Mouse (Mus musculus): ENCODE data around the gene Celsr2.

The Celsr2 gene

GRCm38 (mm10) chr3:108401692-108402527 lies 13.4 kb downstream of the Celsr2 start:
- ChIA-PET CTCF (interaction anchor here (0.5 to 2.4 kb wide), 45 partner anchors 9 to 370 kb away, joined by 3 to 14 read pairs (median 4); partner anchors contain the start of genes Sars (in 3 of the 4), Tmem167b (in 3 of the 4), Psrc1 (in 2 of the 4) and Celsr2 (in 1 of the 4)), POLR2A (interaction anchor here (0.6 to 3.1 kb wide), 25 partner anchors 9 to 320 kb away, joined by 3 to 10 read pairs (median 3); partner anchors contain the start of genes Psrc1 (in 3 of the 4), Sars (in 3 of the 4), Celsr2 (in 1 of the 4) and Gpsm2 (in 1 of the 4))

DNA sequence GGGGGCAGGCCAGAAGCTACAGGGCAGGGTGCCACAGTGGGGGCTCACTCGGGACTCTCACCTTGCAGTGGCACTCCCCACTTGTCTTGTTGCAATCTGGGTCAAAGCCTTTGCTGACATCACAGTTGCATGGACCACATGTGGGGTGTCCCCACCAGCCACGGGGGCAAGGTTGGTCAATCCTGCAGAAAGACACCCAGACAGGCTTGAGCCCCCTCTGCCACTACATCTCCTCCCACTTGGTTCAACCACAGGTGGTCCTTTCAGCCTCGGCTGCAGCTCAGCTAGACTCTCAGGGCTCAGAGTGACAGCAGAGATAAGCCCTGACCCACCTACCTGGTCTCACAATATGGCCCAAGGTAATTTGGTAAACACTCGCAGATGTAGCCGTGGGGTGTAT lies 14.9 kb downstream of the Celsr2 start:
- CTCF ChIA-PET = interaction anchor here in 2 of 4 experiments (0.6 to 2.4 kb wide), 7 partner anchors 8 to 236 kb away, joined by 3 to 14 read pairs (median 8); partner anchors contain the start of gene Psrc1 (in 1 of the 2)

DNA sequence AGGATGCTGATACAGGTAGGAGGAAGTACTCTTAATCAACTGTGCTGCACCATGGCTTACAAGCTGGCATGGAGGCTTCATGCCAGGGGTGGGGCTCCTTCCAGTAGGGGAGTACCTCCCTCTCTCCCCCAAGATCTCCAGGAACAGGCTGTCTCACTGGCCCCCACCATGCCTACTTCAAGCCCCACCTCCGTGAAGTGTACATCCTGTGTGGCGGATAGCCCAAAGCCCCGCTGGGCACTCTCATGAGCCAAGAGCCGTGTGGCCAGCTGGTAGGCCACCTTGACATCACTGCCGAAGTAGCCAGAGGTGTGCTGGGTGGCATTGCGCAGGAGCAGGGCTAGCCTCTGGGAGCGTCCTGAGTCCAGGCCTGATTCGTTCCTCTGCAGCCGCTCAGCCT lies 17.1 kb downstream of the Celsr2 start:
- CTCF ChIA-PET = interaction anchor here in 2 of 4 experiments (1.0 to 1.5 kb wide), 2 partner anchors 9 to 116 kb away, joined by 4 to 7 read pairs; no protein-coding TSS in a partner anchor
- POLR2A ChIA-PET = interaction anchor here in 3 of 4 experiments (0.8 to 2.3 kb wide), 6 partner anchors 10 to 139 kb away, joined by 3 to 6 read pairs (median 4); partner anchors contain the start of gene Psrc1 (in 1 of the 3)

More for the DNA sequence above, 14.9 kb downstream of the Celsr2 start:
- POLR2A ChIA-PET = interaction anchor here in 2 of 4 experiments (0.9 to 3.1 kb wide), 5 partner anchors 11 to 144 kb away, joined by 3 to 10 read pairs (median 4); partner anchors contain the start of genes Psma5 (in 1 of the 2) and Psrc1 (in 1 of the 2)

DNA sequence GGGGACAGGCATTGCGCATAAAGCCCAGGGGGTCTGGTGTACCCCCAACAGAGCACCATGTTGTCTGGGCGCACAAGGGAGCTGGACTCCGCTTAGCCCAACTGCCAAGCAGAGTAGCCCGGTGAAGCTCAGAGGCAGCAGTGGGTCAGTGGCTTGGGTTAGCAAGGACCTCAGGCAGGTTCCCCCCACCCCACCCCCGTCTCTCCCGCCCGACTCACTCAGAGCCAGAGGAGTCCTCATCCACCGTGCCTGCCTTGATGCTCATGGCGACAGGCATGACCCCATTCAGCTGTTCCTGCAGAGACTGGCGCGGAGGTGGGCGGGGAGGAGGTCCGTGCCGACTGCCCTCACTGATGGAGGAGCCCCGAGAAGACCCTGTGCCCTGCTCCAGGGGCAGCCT lies 22.6 kb downstream of the Celsr2 start:
- POLR2A ChIA-PET = interaction anchor here in 3 of 4 experiments (0.6 to 2.0 kb wide), 15 partner anchors 9 to 247 kb away, joined by 3 to 8 read pairs (median 3); partner anchors contain the start of genes Psrc1 (in 3 of the 3), Gnai3 (in 1 of the 3) and Sars (in 1 of the 3)
- CTCF ChIA-PET = interaction anchor here in 3 of 4 experiments (0.5 to 1.4 kb wide), 7 partner anchors 8 to 192 kb away, joined by 3 to 9 read pairs (median 4); partner anchors contain the start of gene Cyb561d1 (in 1 of the 3)

DNA sequence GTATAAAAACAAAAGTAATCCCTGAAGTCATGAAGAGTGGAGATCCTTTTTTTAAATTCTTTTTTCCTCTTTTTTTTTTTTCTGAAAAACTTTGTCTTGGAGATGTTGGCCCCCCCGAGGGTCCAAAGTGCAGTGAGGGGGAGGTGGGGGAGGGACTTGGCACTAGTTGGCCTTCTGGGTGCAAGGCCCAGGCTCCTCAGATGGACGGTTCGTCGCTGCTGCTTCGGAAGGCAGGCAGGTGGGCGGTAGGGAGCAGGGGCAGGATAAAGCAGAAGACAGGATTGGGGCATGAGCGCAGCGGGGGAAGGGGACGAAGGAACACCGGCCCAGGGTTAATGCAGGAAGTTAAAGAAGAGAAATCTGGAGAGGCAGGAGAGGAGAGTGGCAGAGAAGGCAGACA lies 23.1 kb downstream of the Celsr2 start:
- ChIA-PET CTCF (interaction anchor here in 3 of 4 experiments (1.0 to 1.4 kb wide), 5 partner anchors 9 to 110 kb away, joined by 3 to 9 read pairs (median 4); no protein-coding TSS in a partner anchor), POLR2A (interaction anchor here in 3 of 4 experiments (0.6 to 2.0 kb wide), 10 partner anchors 8 to 247 kb away, joined by 3 to 8 read pairs (median 4); partner anchors contain the start of genes Psrc1 (in 3 of the 3) and Gnai3 (in 1 of the 3))

DNA sequence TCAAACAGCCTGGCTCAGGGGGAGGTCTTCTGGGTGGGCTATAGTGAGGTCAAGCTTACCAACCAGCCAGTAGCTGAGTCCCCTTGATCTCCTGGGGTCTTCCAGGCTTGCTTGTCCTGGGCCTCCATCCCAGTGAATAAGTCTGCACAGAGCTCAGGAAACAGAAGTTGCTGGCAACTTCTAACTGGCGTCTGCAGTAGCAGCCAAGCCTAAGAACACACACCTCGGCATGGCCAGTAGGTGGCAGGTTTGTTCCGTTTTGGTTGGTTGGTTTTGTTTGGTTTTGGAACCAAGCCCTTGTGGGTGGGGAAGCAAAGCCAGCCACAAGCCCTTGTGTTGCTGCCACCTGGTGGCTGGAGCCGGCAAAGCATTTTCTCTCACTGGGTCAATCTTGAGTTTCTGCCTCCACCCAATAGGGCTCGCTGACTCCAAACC lies 26.2 kb downstream of the Celsr2 start:
- POLR2A ChIA-PET = interaction anchor here (0.6 to 3.6 kb wide), 24 partner anchors 9 to 224 kb away, joined by 3 to 16 read pairs (median 4); partner anchors contain the start of genes Atxn7l2 (in 3 of the 4), 1700013F07Rik (in 1 of the 4), Psma5 (in 1 of the 4) and Sars (in 1 of the 4)

DNA sequence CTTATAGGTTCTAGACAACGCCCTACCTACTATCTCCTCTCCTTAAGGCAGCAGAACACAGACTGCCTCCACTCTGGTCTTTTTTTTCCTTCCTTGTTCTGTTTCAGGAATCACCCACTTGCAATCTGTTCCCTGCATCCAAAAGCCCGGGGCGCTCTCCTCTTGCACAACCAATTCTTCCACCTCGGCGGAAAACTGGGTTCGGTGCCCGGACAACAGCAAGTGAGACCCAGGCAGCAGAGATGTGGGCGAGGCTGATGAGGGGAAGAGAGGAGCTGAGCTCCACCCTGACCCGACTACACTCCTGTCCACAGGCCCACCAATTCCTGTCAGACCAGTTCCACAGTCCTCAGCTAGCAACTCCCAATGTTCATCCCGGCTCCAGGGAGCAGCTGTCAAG lies 29.2 kb downstream of the Celsr2 start:
- ChIA-PET CTCF (interaction anchor here in 2 of 4 experiments (1.5 to 2.2 kb wide), 2 partner anchors 15 to 104 kb away, joined by 4 to 6 read pairs; no protein-coding TSS in a partner anchor), POLR2A (interaction anchor here in 3 of 4 experiments (0.6 to 3.5 kb wide), 12 partner anchors 9 to 181 kb away, joined by 3 to 31 read pairs (median 4); partner anchors contain the start of genes Mybphl (in 1 of the 3) and Sort1 (in 1 of the 3))

More for the DNA sequence above, 26.2 kb downstream of the Celsr2 start:
- CTCF ChIA-PET = interaction anchor here (0.6 to 2.9 kb wide), 19 partner anchors 10 to 270 kb away, joined by 3 to 14 read pairs (median 4); partner anchors contain the start of gene Atxn7l2 (in 1 of the 4)

DNA sequence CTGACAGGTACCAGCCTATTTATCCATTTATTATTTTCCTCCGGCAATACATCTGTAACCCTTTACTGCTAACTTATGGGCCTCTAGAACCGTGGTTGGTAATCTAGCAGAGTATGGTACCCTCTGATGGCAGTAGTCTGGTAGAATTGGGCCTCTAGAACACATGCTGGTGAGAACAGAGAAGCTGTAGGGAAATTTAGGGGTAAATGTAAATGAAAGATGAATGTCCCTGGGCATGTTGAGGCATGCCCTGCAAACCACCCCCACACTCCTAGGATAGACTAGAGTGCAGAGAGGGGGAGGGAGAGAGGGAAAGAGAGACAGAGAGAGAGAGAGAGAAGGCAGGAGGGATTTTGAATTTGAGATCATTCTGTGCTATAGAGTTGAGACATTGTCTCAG lies 30.9 kb downstream of the Celsr2 start:
- CTCF ChIA-PET = interaction anchor here in 3 of 4 experiments (0.5 to 2.6 kb wide), 10 partner anchors 17 to 464 kb away, joined by 3 to 11 read pairs (median 4); partner anchors contain the start of genes Sars (in 1 of the 3) and Sort1 (in 1 of the 3)
- POLR2A ChIA-PET = interaction anchor here (0.8 to 4.2 kb wide), 46 partner anchors 8 to 527 kb away, joined by 3 to 51 read pairs (median 7); partner anchors contain the start of genes Atxn7l2 (in 3 of the 4), Sars (in 3 of the 4), Cyb561d1 (in 2 of the 4) and Mybphl (in 2 of the 4)

DNA sequence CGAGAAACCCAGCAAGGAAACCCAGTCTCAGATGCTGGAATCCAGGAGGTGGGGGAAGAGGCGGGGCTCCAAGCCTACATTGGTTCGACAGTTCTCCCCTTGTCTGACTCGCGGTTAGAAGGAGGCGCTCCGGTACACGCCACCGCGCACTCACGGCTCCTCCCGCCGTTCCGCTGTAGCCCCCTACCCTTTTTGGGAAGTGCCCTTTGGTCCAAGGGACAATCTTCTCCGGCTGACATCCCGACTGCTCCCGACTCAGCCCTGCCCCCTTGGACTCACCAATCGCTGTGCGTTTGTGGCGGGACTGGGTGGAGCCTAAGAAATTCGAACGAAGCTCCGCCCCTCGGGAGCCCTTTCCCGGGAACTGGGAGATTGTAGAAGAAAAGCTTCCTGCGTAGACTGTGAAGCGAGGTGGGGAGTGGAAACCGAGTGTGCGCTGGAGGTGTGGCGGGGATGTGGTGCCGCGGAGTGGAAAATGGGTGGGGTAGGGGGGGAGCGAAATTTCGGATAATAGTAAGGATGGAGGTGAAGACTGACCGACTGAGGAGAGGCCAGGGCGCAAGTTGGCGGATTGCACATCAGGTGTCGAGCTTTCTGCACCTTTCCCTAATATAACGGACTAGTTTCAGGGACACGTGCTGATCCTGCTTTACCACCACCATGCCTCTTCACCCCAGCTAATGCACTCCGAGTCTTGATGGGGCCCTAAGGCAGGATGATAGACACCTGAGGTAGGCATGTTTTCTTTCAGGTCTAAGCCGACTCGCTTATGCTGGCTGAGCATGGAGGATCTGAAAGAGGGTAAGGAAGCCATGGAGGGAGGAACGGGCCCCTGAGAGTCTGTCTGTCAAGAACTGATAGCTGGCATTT lies 31.6 kb downstream of the Celsr2 start, which contains the start of gene Psrc1:
Gene Psrc1 (plus strand): TSS at position 355 of the 870 bp plus-strand sequence.
- ChIA-PET POLR2A (interaction anchor here (0.6 to 4.2 kb wide), 120 partner anchors 9 to 1070 kb away, joined by 3 to 51 read pairs (median 5); partner anchors contain the start of genes Atxn7l2 (in 3 of the 4), Cyb561d1 (in 3 of the 4), Psma5 (in 3 of the 4) and Sars (in 3 of the 4)), CTCF (interaction anchor here (0.6 to 2.6 kb wide), 16 partner anchors 15 to 219 kb away, joined by 3 to 14 read pairs (median 6); partner anchors contain the start of genes Cyb561d1 (in 1 of the 4), Sars (in 1 of the 4) and Sort1 (in 1 of the 4))

DNA sequence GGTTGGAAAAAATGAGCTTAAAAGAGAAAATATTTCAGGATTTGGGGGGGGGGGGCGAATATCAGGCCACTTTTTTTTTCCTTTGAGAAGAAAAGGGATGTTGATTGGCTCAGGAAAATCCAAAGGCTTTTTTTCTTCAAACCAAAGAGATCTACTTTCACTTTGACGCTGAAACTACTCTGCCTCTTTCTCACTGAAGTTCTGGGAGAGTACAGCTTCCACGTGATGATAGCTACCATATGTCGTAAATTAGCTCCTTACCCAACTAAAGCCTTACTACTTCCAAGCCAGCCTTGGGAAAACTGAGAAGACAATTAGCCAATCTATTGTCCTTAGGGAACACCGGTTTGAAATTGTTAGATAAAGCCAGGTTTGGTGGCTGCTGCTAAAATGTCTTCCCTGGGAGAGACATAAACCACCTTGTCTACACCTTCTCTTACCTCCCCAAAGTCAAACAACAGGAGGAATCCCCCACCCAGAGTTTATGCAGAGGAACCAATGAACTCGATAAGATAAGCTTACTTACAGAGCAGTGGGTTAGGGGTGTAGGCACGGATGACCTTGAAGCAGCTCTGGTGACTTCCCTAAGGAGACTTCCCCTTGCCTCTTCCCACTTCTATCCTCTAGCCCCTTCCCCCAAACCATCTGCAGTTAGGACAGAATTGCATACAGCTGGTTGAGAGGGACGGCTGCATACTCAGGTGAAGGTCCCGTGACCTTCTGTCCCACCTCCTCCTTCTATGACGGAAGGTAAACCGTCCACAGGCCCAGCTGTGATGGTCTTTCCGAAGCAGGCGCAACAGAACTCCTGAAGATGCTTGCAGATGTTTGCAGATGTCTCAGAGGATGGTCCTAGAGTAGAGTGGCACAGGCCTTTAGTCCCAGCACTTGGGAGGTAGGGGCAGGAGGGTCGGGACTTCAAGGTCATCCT lies 33.1 kb downstream of the Celsr2 start:
- CTCF ChIA-PET = interaction anchor here (0.6 to 2.3 kb wide), 12 partner anchors 11 to 992 kb away, joined by 3 to 11 read pairs (median 8); partner anchors contain the start of genes Cyb561d1 (in 1 of the 4) and Sort1 (in 1 of the 4)
- POLR2A ChIA-PET = interaction anchor here in 3 of 4 experiments (0.6 to 4.2 kb wide), 48 partner anchors 7 to 483 kb away, joined by 3 to 51 read pairs (median 5); partner anchors contain the start of genes Sort1 (in 3 of the 3), Atxn7l2 (in 2 of the 3), Cyb561d1 (in 2 of the 3) and Gnai3 (in 2 of the 3)

- ChIA-PET POLR2A (interaction anchor here in 2 of 4 experiments (0.7 kb wide), 2 partner anchors 8 to 132 kb away, joined by 3 to 4 read pairs; no protein-coding TSS in a partner anchor), CTCF (interaction anchor here in 2 of 4 experiments (0.6 to 1.5 kb wide), 4 partner anchors 98 to 449 kb away, joined by 3 to 8 read pairs (median 5); partner anchors contain the start of gene Gstm7 (in 1 of the 2))
These were observed 34.7 kb downstream of the Celsr2 start for GRCm38 (mm10) chr3:108380695-108381094.

DNA sequence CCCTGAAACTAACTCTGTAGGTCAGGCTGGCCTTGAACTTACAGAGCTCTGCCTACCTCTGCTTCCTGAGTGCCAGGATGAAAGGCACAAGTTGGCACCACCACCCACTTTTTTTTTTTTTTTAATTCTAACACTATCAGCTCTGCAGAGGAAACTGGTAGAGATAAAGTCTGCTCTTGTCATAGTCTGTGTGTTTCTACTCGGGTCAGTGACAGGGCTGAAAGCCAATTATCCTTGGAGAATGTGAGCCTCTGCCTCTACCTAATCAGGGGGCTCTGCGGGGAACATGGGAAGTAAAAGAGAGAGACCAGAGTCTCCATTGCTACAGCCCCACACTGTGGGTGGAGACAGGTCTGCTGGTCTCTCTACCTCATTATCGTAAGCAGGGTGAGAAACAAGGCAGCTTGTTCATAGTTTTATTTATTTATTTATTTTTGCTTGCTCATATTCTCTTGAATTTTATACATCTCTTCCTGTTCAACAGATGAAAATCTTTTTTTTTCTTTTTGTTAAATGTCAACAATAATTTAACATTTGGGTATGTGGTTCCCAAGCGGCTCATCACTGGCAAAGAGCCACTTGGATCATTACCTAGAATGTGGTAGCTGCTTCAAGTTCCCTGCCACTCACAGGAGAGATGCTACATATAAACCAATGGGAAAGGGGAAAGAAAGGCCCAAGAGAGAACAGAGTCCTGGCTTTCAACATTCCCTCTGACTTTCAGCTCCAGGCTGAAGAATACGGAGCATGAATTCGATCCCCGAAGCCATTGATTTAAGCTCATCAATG lies 36.3 kb downstream of the Celsr2 start:
- POLR2A ChIA-PET = interaction anchor here in 3 of 4 experiments (0.7 to 1.2 kb wide), 3 partner anchors 86 to 179 kb away, joined by 3 read pairs; partner anchors contain the start of gene Psma5 (in 1 of the 3)
- CTCF ChIA-PET = interaction anchor here in 2 of 4 experiments (0.7 to 1.1 kb wide), 3 partner anchors 10 to 390 kb away, joined by 3 to 6 read pairs (median 3); no protein-coding TSS in a partner anchor

- POLR2A ChIA-PET = interaction anchor here in 1 of 4 experiments (5.8 kb wide), 1 partner anchor 11 kb away, joined by 46 read pairs; the partner anchor contains the start of gene Psrc1
- CTCF ChIA-PET = no interaction called here
These were observed 42.7 kb downstream of the Celsr2 start for GRCm38 (mm10) chr3:108372691-108373090.

GRCm38 (mm10) chr3:108372274-108372673 lies 43.1 kb downstream of the Celsr2 start:
- ChIA-PET CTCF (no interaction called here), POLR2A (interaction anchor here in 1 of 4 experiments (1.2 to 5.8 kb wide), 2 partner anchors 12 to 14 kb away, joined by 4 to 46 read pairs; partner anchors contain the start of gene Psrc1)
